Mouse (Mus musculus): ENCODE measurements around the gene 4930404N11Rik.

Gene 4930404N11Rik

DNA sequence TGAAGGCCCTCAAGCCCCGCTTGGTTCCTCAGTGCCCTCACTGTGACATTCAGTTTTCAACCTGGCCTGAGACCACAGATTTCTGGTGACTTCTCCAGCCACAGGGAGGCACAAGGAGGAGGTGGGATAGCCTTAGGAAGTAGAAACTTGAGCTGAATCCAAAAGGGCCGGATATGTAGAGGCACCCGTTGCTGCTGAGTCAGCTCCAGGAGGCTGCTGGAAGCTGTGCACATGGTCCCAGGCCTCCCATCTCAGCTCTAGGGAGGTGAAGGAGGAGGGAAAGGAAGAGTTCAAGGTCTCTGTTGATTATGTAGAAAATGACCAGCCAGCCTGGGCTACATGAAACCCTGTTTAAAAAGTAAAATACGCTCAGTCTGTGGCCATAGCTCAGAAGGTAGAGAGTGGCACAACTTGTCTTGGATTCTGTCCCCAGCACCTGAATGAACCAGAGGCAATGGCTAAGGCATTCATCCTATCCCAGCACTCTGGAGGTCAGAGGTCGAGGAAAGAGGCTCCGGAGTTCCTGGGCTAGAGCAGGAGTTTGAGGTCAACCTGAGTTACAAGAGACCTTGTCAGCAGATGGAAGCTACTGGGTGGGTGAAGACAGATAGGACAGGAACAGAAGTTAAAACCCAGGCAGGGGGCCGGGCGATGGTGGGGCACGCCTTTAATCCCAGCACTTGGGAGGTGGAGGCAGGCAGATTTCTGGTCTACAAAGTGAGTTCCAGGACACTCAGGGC is 10.7 kb downstream of the 4930404N11Rik start:
- no peak for DNase-seq

DNA sequence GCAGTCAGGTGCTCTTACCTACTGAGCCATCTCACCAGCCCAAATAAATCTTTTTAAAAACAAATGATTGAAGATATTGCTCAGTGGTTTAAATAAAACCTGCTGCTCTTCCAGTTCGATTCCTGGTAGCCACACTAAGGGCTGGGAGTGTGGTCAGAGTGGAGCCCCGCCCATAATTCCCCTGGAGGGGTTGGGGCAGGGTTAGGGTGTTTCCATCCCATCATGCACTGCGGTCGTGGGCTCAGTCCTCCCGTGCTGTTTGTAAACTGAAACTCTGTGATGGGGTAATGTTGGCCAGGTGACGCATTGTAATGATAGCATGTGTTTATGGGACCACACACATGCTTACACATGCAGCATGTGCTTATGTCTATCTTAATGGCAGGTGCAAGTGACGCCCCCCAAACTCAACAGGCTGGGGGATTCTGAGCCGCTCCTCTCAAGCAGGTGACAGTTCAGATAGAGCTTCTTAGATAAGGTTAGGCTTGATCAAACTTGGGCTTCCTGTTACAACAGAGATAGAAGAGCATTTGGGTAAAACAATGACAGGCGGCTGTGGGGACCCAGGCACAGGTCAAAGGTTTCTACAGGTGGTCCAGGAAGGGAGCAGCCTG is 13.8 kb downstream of the 4930404N11Rik start:
- DNase-seq: no peak

DNA sequence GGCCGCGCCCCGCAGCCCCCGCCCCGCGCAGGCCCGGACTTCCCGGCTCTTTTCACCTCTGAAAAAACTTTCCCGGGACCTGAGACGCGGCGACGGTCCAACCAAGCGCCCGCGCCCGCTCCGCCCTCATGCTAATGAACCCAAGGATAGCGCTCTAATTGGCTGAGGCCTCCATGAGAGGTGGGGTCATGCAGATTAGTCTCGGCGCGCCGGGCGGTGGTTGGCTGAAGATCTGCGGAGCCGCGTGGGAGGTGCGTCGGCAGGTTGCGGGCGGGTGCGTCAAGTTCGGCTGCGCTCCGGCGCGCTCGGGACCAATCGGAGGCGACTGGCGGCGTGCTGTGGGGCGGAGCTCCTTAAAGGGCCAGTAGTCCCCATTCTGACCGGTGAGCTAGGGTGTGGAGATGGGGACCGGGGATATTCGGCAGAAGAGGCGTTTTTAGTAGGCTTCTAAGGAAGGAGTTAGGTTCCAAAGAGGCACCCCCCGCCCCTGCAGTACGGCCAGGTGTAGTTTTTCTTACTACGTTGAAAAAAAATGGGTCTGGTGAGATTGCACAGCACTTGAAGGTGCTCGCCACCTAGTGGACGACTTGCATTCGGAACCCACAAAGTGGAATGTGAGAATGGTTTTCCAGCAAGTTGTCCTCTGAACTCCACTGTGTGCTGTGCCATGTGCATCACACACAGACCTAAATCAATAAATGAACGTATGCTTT is 15.1 kb downstream of the 4930404N11Rik start, which contains the start of gene Hmg20b:
TSS of gene Hmg20b (minus strand) at position 130 of the 713 bp plus-strand sequence.
- DNase-seq: peak; percentile 100

DNA sequence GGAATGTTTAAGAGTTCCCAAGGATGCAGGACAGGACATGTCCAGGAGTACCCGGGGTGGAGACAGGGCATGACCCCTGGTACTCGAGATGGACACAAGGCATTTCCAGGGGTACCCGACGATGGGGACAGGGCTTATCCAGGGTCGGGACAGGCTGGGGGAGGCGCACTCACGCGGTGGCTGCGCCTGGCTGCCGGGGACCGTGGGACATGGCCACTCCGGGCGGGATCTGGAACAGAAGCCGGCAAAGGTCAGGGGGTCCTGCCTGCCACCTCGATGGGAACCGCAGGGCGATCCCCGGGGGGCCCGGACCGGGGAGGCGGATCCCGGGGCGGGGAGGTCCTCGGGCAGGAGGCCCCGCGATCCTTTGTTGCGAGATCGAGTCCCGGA is 15.7 kb downstream of the 4930404N11Rik start:
- DNase-seq: no peak

DNA sequence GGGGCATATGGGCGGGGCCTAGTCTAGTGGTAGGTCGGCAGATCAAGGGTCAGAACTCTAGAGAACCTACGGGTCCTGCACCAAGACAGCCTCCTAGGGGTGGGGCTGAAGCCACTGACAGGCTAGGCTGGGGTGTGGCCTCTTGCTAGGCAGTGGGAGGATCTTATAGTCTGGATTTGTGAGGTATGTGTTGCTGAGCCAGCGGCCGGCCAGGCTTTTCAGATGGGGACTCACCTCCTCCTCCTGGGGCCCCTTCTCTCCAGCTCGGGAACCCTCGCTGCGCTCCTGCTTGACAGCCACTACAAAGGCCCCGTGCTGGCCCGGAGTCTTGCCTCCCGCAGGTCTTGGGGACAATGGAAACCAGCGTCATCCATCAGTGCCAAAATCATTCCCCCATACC is 16.5 kb downstream of the 4930404N11Rik start:
- DNase-seq: peak; percentile 75

DNA sequence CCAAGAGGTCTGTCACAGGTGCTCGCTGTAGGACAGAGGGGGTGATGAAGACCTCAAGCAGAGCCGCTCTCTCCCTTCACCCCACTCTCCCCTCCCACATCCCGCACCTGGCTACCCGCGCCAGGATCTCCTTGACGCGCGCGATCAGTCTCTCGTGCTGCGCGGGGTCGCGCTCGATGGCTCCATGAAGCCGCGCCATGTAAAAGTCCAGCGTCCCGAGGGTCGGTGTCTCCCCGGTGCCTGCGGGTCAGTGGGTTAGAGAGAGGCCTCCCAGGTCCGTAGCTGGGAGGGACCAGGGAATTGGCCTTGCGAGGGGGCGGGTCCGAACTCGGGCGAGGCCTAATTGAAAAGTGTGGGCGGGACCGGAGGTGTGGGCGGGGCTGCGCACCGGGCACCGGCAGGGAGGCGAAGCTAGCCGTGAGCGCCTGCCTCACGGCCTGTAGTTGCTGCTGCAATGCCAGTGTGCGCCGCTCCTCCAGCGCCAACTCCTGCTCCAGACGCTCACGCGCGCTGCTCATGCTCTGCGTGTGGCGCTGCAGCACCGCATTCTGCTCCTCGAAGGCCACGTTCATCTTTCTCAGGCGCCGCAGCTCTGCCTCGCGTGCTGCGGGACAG is 19.1 kb downstream of the 4930404N11Rik start:
- DNase-seq: peak; percentile 84

DNA sequence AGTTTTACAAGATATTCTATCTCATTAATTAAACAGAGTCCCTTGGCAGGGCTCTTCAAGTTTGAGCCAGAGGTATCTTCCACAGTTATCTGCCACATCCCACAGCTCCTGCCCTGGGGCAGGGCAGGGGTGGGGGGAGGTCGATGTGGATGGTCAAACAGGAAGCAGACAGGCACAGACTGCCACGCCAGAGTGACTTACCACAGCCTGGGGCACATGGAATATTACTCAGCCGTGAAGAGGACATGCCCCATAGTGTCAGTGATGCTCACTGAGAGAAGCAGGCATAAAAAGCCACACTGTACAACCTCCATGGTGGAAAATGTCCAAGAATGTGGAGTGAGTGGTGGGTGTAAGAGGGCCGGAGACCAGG is 20.5 kb downstream of the 4930404N11Rik start:
- no peak for DNase-seq

DNA sequence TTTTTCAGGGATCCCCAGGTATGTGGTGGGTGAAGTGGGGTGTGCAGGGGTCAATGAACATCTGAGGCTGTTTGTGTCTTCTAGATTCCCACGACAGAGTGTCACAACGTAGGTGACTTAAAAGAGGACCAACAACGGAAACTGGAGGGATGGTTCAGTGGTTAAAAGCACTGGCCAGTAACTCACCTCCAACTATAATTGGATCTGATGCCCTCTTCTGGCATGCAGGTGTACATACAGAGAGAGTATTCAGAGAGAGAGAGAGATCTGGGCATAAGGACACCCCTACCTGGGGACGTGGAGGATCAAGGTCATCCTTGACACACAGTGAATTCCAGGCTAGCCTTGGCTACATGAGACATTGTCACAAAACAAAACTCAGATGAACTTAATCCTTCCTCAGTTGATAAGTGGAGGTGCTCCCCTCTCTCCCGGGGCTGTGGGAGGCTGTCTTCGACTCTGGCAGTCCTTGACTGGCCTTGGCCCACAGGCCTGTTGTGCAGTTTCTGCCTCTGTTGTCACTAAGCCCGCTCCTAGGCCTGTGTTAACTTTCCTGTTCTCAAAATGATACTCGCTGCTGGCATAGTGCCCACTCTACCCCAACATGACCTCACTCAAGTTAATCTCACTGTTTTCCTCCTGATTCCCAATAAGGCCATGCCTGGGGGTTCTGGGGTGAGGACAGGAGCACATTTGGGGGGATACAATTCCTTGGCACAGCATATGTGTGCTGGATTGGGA is 21.0 kb downstream of the 4930404N11Rik start:
- no peak for DNase-seq

DNA sequence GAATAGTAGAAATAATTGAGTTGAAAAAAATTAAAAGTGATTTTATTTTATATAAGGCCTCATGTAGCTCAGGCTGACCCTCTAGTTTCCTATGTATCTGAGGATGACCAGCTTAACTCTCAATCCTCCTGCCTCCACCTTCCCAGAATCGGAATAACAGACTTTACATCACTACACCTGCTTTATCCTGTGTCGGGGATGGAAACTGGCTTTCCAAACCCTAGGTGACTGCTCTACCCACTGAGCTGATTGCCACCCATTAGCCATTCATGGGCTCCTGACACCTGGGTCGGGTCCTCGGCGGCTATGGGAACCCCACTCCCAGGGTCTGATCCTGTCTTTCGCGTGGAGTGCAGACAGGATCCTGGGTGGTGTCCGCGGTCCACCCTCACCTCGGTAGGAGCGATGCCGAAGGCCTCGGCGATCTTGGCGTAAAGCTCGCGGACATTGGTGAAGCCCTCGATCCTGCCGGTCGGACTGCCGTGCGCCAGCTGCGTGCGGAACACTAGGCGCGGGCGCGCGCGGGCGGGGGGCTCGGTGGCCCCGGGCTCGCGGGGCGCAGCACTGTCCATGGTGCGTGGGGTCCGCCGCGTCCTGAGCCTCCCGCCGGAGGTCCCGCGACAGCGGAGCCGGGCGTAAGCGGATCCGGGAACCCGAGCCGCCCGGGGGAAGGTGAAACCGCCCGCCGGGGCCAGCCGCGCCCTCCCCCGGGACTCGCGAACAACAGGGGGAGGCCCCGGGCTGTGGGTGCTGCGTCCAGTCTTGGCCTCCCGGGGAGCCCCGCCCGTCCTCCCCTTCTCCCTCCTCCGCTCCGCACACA is 22.7 kb downstream of the 4930404N11Rik start, which contains the start of gene Gipc3:
TSS of gene Gipc3 (minus strand) at position 581 of the 820 bp plus-strand sequence.
- no peak for DNase-seq

DNA sequence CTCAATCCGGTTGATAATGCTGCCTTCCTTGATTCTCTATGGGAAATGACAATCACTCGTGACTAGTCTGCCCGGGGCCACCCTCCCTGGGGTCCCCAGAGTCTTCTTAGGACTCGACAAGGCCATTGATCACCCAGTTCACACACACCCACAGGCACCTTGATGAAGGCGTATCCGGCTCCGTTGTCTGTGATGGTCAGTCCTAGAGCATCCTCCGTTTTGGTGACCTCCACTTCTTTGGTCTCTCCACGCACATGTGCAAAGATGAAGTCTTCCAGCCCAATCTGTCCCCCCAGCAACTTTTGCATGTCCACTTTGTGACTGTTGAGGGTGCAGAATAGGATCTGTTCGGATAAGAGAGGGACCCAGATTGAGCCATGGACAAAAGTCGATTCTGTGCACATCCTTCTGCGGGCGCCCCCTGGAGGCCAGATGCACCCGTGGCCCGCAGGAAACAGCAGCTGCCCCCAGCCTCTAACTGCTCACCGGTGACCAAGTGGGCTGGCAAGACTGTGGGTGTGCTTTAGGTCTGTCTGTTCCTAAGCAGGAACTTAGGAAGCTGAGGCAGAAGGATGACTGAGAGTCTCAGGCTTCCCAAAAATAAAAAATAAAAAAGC is 24.2 kb downstream of the 4930404N11Rik start:
- DNase-seq: peak; percentile 90

DNA sequence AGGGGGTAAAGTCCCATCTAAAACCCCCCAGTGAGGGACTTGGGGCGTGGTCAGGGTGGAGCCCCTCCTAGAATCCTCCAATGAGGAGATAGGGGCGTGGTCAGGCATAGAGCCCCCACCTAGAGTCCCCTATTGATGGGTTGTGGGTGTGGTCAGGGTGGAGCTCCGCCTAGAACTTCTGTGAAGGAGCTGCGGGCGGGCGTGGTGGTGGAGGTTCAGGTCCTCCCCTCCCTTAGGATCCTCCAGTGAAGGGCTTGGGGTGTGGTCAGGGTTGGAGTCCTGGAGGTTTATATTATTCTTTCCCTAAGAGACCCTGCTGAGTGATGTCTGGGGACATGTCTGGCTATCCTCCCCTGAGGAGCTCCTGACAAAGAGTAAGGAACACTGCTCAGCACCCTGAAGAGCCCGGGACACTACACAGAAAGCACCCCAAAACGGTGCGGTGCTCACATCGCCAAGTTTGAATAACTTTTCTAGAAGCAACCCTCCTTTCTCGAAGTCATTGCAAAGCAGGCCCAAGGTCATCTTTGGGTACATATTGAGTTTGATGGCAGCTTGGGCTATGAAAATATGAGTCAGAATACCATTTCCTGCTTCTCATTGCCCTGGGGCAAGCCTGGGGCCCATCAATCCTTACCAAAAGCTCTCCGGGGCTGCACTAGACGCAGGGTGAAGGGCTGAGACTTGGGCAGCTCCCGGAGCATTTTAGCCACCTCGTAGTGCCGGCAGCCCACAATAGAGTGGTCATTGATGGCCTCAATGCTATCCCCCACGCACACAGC is 24.9 kb downstream of the 4930404N11Rik start:
- no peak for DNase-seq

DNA sequence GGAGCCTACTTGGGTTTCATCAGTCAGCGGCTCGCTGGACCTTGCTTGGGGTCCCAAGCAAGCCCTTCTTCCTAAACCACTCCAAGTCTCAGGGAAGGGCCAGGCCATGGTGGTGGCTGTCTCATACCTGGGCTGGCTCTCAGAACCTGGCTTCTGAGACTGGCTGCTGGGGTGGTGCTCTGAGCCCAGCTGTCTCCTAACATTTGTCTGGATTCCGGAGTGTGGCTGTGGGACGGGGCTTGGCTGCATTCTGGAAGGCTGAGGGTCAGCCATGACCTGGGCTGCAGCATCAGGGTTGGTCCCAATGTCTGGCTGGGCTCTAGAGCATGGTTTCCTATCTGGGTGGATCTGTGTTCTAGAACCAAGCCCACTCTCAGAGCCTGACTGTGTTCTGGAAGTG is 29.1 kb downstream of the 4930404N11Rik start:
- DNase-seq: no peak

DNA sequence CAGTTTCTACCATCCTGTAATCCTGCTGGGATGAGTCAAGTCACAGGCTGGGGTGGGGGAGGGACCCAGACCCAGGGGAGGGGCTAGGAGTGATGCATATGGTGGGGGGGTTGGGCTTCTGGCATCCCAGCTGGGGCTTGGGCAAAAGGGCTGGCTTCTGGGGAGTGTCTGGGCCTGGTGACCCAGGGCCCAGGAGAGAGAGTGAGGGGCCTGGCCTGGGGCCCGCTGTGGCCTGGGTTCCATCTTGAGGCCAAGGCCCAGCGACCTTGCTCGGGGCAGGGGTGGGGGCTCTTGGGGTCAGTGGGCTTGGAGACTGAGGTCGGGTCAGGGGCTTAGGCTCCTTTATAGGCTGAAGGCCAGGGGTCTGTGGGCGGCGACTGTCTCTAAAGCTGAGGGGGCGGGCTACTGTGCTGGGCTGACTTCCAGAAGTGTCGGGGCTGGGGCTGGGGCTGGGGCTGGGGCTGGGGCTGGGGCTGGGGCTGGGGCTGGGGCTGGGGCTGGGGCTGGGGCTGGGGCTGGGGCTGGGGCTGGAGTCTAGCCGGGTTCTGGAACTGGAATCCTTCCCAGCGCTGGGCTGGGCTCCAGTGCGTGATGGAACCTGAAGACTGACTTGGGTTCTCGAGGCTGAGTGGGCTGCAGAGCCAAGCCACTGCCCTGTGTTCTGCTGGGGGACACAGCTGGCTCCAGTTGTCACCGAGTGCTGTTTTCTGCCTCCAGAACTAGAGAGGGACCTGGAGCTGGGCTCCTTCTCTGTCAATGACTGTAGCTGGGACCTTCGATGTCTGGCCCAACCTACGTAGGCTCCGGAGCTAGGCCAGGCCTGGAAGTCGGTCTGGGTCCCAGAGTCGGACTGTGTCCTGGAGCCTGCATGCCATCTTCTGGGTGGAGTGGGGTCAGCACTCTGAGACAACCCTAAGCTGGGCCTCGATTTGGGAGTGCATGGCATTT is 29.9 kb downstream of the 4930404N11Rik start:
- no peak for DNase-seq

DNA sequence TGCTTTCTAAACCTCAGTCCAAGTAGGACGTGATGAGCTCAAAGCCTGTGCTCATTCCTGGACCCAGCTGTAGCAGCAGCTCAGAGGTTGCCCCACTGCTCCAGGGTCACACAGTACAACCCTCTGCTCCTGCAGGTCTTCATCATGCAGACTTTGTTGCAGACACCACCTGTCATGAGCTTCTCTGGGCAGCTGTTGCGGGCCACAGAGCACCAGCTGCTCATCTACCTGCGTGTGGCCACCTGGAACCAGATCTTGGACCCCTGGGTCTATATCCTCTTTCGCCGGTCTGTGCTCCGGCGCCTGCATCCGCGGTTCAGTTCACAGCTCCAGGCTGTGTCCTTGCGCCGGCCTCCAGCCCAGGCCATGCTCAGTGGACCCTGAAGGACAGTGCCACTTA is 31.3 kb downstream of the 4930404N11Rik start:
- no peak for DNase-seq

DNA sequence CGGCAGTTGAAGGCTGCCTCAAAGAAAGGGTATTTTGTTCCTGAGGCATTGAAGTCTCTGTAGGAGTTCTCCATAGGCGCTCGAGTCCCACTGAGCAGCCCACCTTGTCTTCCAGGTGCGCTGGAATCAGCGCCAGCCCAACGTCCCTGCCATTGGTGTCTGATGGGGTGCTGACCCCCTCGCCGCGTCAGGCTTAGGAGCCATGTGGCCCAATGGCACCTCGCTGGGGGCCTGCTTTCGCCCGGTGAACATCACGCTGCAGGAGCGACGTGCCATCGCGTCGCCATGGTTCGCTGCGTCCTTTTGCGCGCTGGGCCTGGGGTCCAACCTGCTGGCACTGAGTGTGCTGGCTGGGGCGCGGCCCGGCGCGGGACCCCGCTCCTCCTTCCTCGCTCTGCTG is 33.3 kb downstream of the 4930404N11Rik start:
- DNase-seq: no peak

DNA sequence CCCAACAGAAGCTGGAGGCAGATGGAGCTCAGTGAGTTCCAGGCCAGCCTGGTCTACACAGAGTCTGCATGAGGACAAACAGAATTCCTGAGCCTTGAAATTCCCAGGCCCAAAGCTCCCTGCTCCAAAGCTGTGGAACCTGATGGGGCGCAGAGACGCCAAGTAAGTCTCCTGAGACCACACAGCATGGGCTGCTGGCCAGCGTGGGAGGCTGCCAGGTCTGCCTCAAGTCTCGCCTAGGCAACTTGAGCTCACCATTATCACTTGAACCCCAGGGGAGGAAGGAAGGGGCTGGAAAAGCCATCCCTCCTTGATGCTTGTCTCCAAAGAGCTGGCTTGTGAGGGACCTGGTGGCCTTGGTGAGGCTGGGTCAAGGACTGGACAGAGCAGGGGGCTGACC is 35.6 kb downstream of the 4930404N11Rik start:
- DNase-seq: no peak

DNA sequence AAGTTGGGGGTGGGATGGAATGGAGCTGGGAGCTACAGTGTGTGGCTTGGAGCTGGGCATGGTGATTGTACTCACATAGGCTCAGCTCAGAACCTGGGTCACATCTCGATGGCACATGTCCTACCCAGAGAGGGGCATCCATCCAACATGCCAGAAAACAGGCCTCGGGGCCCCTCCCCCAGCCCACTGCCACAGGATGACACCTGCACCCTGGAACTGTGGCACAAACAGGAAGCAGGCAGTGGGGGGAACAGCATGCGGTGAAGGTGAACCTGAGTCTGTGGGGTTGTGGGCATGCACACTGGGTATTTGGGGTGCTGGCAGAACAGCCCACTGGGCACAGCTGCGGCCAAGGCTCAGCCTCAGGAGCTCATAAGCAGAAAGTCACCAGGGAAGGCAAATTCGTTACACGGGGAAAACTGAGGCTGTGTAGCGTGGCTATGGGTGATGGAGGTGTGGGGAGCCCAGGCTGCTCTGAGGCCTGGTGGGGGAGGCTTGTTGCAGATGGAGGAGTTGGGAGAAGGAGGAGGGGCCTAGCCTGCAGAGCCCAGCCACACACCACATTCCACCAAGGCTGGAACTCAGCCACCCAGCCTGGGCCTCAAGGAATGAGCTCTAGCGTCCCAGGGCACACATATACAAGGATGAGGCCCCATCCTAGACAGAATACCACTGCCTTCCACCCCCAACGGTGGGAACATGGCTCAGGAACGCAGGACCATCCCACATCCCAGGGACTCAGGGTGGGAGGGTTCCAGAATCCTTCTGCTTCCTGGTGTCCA is 36.2 kb downstream of the 4930404N11Rik start:
- no peak for DNase-seq

DNA sequence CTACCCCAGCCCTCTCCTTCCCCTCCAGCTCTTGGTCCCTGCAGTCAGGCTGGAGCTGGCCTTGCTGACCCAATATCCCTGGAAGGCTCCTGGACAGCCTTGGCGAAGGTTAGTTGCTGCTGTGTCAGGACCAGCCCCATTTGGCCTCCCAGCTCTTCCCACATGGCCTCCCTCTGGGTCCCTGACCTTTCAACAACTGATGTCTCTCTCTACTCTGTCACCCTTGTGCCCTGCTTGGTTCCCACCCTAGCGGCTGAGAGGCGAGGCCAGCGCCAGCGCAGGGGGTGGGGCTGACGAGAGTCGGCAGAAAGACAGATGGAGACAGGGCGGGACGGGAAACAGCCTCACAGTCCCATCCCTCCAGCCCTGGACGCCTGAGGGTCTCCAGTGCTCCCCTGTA is 37.2 kb downstream of the 4930404N11Rik start, which contains the start of gene Tbxa2r:
TSS of gene Tbxa2r (plus strand) at position 346 of the 400 bp plus-strand sequence.
- peak; percentile 80 for DNase-seq
